ENCODE assay signal across 14 mouse cellular contexts in genomic region chr14:117921393-117922014, GRCm38 (mm10).
DNase-seq lines count a peak whose midpoint lies in the region; ATAC-seq and TF ChIP-seq lines count a peak whose summit lies in the region.
"Had no signal": no experiment of that assay in that cellular context is flagged by ENCODE, and none has a peak within 500 bp of the region (broad histone marks: within the 10 kb centered on the region; RNA-seq: fewer than 3 reads in every experiment).

No protein-coding gene starts in this region.

- H3K4me1 ChIP-seq in forebrain, embryonic 10.5 days = peaks cover 17% of the 10 kb centered on the region
- H3K4me1 ChIP-seq in forebrain, embryonic 14.5 days (ENCODE audit: control insufficient read depth, insufficient read depth, low read length) = no peaks in the 10 kb centered on the region
- H3K4me1 ChIP-seq in embryonic facial prominence, embryonic 13.5 days = peaks cover 24% of the 10 kb centered on the region
- H3K4me1 ChIP-seq in midbrain, embryonic 11.5 days (ENCODE audit: control insufficient read depth, insufficient read depth, low read length) = no peaks in the 10 kb centered on the region; the same call in 1 of the 2 replicates
- H3K4me1 ChIP-seq: intestine, embryonic 15.5 days had no signal

- no peaks in the 10 kb centered on the region for H3K9me3 ChIP-seq in forebrain, embryonic 10.5 days
- no peaks in the 10 kb centered on the region for H3K9me3 ChIP-seq in forebrain, embryonic 14.5 days (replicated peaks; ENCODE audit: control insufficient read depth, low read length)
- H3K9me3 ChIP-seq in embryonic facial prominence, embryonic 13.5 days = no peaks in the 10 kb centered on the region
- no peaks in the 10 kb centered on the region for H3K9me3 ChIP-seq in midbrain, embryonic 11.5 days (ENCODE audit: control insufficient read depth, low read length)
- H3K9me3 ChIP-seq: intestine, embryonic 15.5 days had no signal

- H3K36me3 ChIP-seq in forebrain, embryonic 10.5 days (replicated peaks) = no peaks in the 10 kb centered on the region
- H3K36me3 ChIP-seq in forebrain, embryonic 14.5 days (ENCODE audit: control insufficient read depth, insufficient read depth, low read length) = no peaks in the 10 kb centered on the region
- H3K36me3 ChIP-seq in embryonic facial prominence, embryonic 13.5 days = no peaks in the 10 kb centered on the region
- no peaks in the 10 kb centered on the region for H3K36me3 ChIP-seq in midbrain, embryonic 11.5 days (ENCODE audit: control insufficient read depth, insufficient read depth, low read length)
- H3K36me3 ChIP-seq: intestine, embryonic 15.5 days had no signal

- H3K27me3 ChIP-seq in forebrain, embryonic 10.5 days (ENCODE audit: poor library complexity, severe bottlenecking) = no peaks in the 10 kb centered on the region
- H3K27me3 ChIP-seq in forebrain, embryonic 14.5 days (replicated peaks; ENCODE audit: control insufficient read depth, insufficient read depth, low read length) = no peaks in the 10 kb centered on the region
- no peaks in the 10 kb centered on the region for H3K27me3 ChIP-seq in embryonic facial prominence, embryonic 13.5 days
- H3K27me3 ChIP-seq in midbrain, embryonic 11.5 days (ENCODE audit: control insufficient read depth, insufficient read depth, low read length) = no peaks in the 10 kb centered on the region
- H3K27me3 ChIP-seq: intestine, embryonic 15.5 days had no signal

- no peak for ATAC-seq in forebrain, embryonic 14.5 days
- no peak for ATAC-seq in embryonic facial prominence, embryonic 13.5 days (ENCODE audit: insufficient number of reproducible peaks, insufficient read depth, low FRiP score, low TSS enrichment, low read depth)
- ATAC-seq in midbrain, embryonic 11.5 days (ENCODE audit: low FRiP score) = peak; percentile 53
- no peak for ATAC-seq in activated CD4-positive, CD25-positive, alpha-beta regulatory T cell, adult 4 months
- ATAC-seq: intestine, embryonic 15.5 days had no signal

- H3K9ac ChIP-seq in forebrain, embryonic 14.5 days (ENCODE audit: low read length) = no peak overlapping the region
- H3K9ac ChIP-seq in embryonic facial prominence, embryonic 13.5 days = no peak overlapping the region; the same call in 1 of the 2 replicates
- H3K9ac ChIP-seq in midbrain, embryonic 11.5 days (ENCODE audit: low read length) = no peak overlapping the region
- H3K9ac ChIP-seq: intestine, embryonic 15.5 days had no signal

- 0 out of 2 replicates have a peak overlapping the region, but pooled peaks have one; percentile 30 for H3K27ac ChIP-seq in forebrain, embryonic 10.5 days
- no peak overlapping the region for H3K27ac ChIP-seq in forebrain, embryonic 14.5 days (ENCODE audit: low read depth, low read length)
- H3K27ac ChIP-seq in layer of hippocampus, adult 2 months = no peak overlapping the region
- H3K27ac ChIP-seq in embryonic facial prominence, embryonic 13.5 days = no peak overlapping the region; the same call in 1 of the 2 replicates
- no peak overlapping the region for H3K27ac ChIP-seq in midbrain, embryonic 11.5 days (ENCODE audit: low read depth, low read length)
- H3K27ac ChIP-seq: intestine, embryonic 15.5 days had no signal

- no peak for DNase-seq in forebrain, embryonic 10.5 days (ENCODE audit: extremely low spot score, low spot score)
- no peak for DNase-seq in forebrain, embryonic 14.5 days (ENCODE audit: low spot score)
- DNase-seq in layer of hippocampus, adult 2 months (ENCODE audit: low spot score in 2 of 2) = no peak
- DNase-seq in layer of hippocampus, postnatal 25 days (ENCODE audit: extremely low spot score in 1 of 2, low spot score in 1 of 2) = no peak
- DNase-seq in midbrain, embryonic 11.5 days (ENCODE audit: low spot score, missing footprints) = no peak
- no peak for DNase-seq in left cerebral cortex, adult 9 months (ENCODE audit: low spot score in 2 of 2)
- DNase-seq: adrenal gland, adult 8-10 months; cerebellum, postnatal 25 days; heart, postnatal 4 days; right cerebral cortex, postnatal 25 days; thymus, postnatal 14 days had no signal

- H3K4me2 ChIP-seq in forebrain, embryonic 14.5 days (ENCODE audit: low read length) = no peak overlapping the region
- H3K4me2 ChIP-seq in embryonic facial prominence, embryonic 13.5 days = peak overlapping the region; percentile 46
- H3K4me2 ChIP-seq in midbrain, embryonic 11.5 days = no peak overlapping the region
- H3K4me2 ChIP-seq: intestine, embryonic 15.5 days had no signal

- 70% methylated on average over 18 of the region's 18 CpGs for WGBS in forebrain, embryonic 10.5 days
- 83% methylated on average over 18 of the region's 18 CpGs for WGBS in forebrain, embryonic 14.5 days
- WGBS in embryonic facial prominence, embryonic 13.5 days = 25% methylated on average over 18 of the region's 18 CpGs
- 55% methylated on average over 18 of the region's 18 CpGs for whole genome bisulfite sequencing in midbrain, embryonic 11.5 days

- no peak overlapping the region for H3K4me3 ChIP-seq in forebrain, embryonic 10.5 days
- H3K4me3 ChIP-seq in forebrain, embryonic 14.5 days (ENCODE audit: low read depth, low read length) = no peak overlapping the region
- peak overlapping the region; percentile 23 for H3K4me3 ChIP-seq in layer of hippocampus, adult 2 months
- H3K4me3 ChIP-seq in embryonic facial prominence, embryonic 13.5 days = peak overlapping the region; percentile 13; the same call in 1 of the 2 replicates
- H3K4me3 ChIP-seq in midbrain, embryonic 11.5 days (ENCODE audit: low read depth, low read length) = no peak overlapping the region
- H3K4me3 ChIP-seq: intestine, embryonic 15.5 days had no signal

- peak; percentile 57 for TF ChIP-seq CTCF in layer of hippocampus, adult 2 months (conservative IDR thresholded peaks at IDR 0.05)

Comparison
In these comparisons a context has a peak if more than half of its experiments do, and no peak if none do; other contexts are left out.
1. H3K4me3 ChIP-seq: peak in layer of hippocampus, adult 2 months (single experiment) and embryonic facial prominence, embryonic 13.5 days (single experiment); none in forebrain, embryonic 10.5 days (single experiment), forebrain, embryonic 14.5 days (single experiment) and midbrain, embryonic 11.5 days (single experiment).